Mouse (Mus musculus): Measurements from ENCODE around the gene Rxfp1. TPM values are rescaled to one million over a fixed set of nuclear protein-coding genes. Genes with fewer than 3 reads are reported as not detected.

Gene Rxfp1
- total and polyA plus RNA-seq, 2 experiments from 2014 or later, result 5.4 to 18.4 TPM

- 33% methylated on average over 8 of the region's 8 CpGs for WGBS
Measured at GRCm38 (mm10) chr3:79683529-79683928, 54.2 kb downstream of the Rxfp1 start.

GRCm38 (mm10) chr3:79682351-79683132, 55.1 kb downstream of the Rxfp1 start:
- ATAC-seq (ENCODE audit: insufficient read depth, low read depth), result no peak
- Histone ChIP-seq H3K4me1 (ENCODE audit: control insufficient read depth, insufficient read depth) (0 out of 2 replicates have a peak, but pooled peaks cover 4% of the 10 kb centered on the region), H3K4me2 (ENCODE audit: low read depth, low read length) (no peak overlapping the region), H3K9me3 (replicated peaks; ENCODE audit: control insufficient read depth, low read length) (0 out of 2 replicates have a peak, but pooled peaks cover 9% of the 10 kb centered on the region), H3K27me3 (ENCODE audit: control insufficient read depth, insufficient read depth, low read length) (no peaks in the 10 kb centered on the region), H3K4me3 (ENCODE audit: low read depth, low read length) (no peak overlapping the region), H3K9ac (replicated peaks; ENCODE audit: low read depth, low read length) (no peak overlapping the region), H3K36me3 (replicated peaks; ENCODE audit: control insufficient read depth, insufficient read depth, low read length) (no peaks in the 10 kb centered on the region), H3K27ac (ENCODE audit: low read depth) (no peak overlapping the region; the same call in 1 of the 2 replicates)
- TF ChIP-seq CTCF (IDR thresholded peaks at IDR 0.05; ENCODE audit: low read depth) (no peak), EP300 (IDR thresholded peaks at IDR 0.05; ENCODE audit: low read depth) (no peak)
- WGBS, result 59% methylated on average over 14 of the region's 14 CpGs
- DNase-seq (ENCODE audit: low spot score), result no peak

More at GRCm38 (mm10) chr3:79683529-79683928, 54.2 kb downstream of the Rxfp1 start:
- Histone ChIP-seq H3K4me3 (ENCODE audit: low read depth, low read length) (no peak overlapping the region), H3K9me3 (replicated peaks; ENCODE audit: control insufficient read depth, low read length) (0 out of 2 replicates have a peak, but pooled peaks cover 12% of the 10 kb centered on the region), H3K36me3 (replicated peaks; ENCODE audit: control insufficient read depth, insufficient read depth, low read length) (no peaks in the 10 kb centered on the region), H3K4me1 (ENCODE audit: control insufficient read depth, insufficient read depth) (0 out of 2 replicates have a peak, but pooled peaks cover 4% of the 10 kb centered on the region), H3K27ac (ENCODE audit: low read depth) (peak overlapping the region; percentile 66), H3K9ac (replicated peaks; ENCODE audit: low read depth, low read length) (no peak overlapping the region), H3K27me3 (ENCODE audit: control insufficient read depth, insufficient read depth, low read length) (no peaks in the 10 kb centered on the region), H3K4me2 (ENCODE audit: low read depth, low read length) (peak overlapping the region; percentile 12; the same call in 1 of the 2 replicates)
- peak; percentile 47; the same call in 1 of the 2 replicates for ATAC-seq (ENCODE audit: insufficient read depth, low read depth)
- DNase-seq (ENCODE audit: low spot score), result peak; percentile 54
- TF ChIP-seq EP300 (IDR thresholded peaks at IDR 0.05; ENCODE audit: low read depth), result no peak
- TF ChIP-seq CTCF (IDR thresholded peaks at IDR 0.05; ENCODE audit: low read depth), result no peak

- H3K4me1 ChIP-seq (ENCODE audit: control insufficient read depth, insufficient read depth), result no peaks in the 10 kb centered on the region; the same call in 1 of the 2 replicates
- H3K4me2 ChIP-seq (ENCODE audit: low read depth, low read length), result no peak overlapping the region
- no peak for ATAC-seq (ENCODE audit: insufficient read depth, low read depth)
- TF ChIP-seq EP300 (IDR thresholded peaks at IDR 0.05; ENCODE audit: low read depth) (no peak), CTCF (IDR thresholded peaks at IDR 0.05; ENCODE audit: low read depth) (no peak)
- DNase-seq (ENCODE audit: low spot score), result no peak
- 90% methylated on average over 3 of the region's 3 CpGs for WGBS
- H3K27ac ChIP-seq (ENCODE audit: low read depth), result no peak overlapping the region
- H3K27me3 ChIP-seq (ENCODE audit: control insufficient read depth, insufficient read depth, low read length), result no peaks in the 10 kb centered on the region
- H3K36me3 ChIP-seq (replicated peaks; ENCODE audit: control insufficient read depth, insufficient read depth, low read length), result no peaks in the 10 kb centered on the region
- no peak overlapping the region for H3K9ac ChIP-seq (replicated peaks; ENCODE audit: low read depth, low read length)
- no peaks in the 10 kb centered on the region for H3K9me3 ChIP-seq (replicated peaks; ENCODE audit: control insufficient read depth, low read length)
- H3K4me3 ChIP-seq (ENCODE audit: low read depth, low read length), result no peak overlapping the region
Measured at GRCm38 (mm10) chr3:79676411-79676810, 61.3 kb downstream of the Rxfp1 start.

- no peaks in the 10 kb centered on the region; the same call in 1 of the 2 replicates for H3K4me1 ChIP-seq (ENCODE audit: control insufficient read depth, insufficient read depth)
- ATAC-seq (ENCODE audit: insufficient read depth, low read depth) (no peak), DNase-seq (ENCODE audit: low spot score) (no peak)
- H3K27me3 ChIP-seq (ENCODE audit: control insufficient read depth, insufficient read depth, low read length), result no peaks in the 10 kb centered on the region
- H3K9ac ChIP-seq (replicated peaks; ENCODE audit: low read depth, low read length), result no peak overlapping the region
- H3K36me3 ChIP-seq (replicated peaks; ENCODE audit: control insufficient read depth, insufficient read depth, low read length), result no peaks in the 10 kb centered on the region
- WGBS, result 78% methylated on average over 5 of the region's 5 CpGs
- no peaks in the 10 kb centered on the region for H3K9me3 ChIP-seq (replicated peaks; ENCODE audit: control insufficient read depth, low read length)
- no peak overlapping the region for H3K4me3 ChIP-seq (ENCODE audit: low read depth, low read length)
- no peak overlapping the region for H3K4me2 ChIP-seq (ENCODE audit: low read depth, low read length)
- no peak overlapping the region for H3K27ac ChIP-seq (ENCODE audit: low read depth)
- TF ChIP-seq CTCF (IDR thresholded peaks at IDR 0.05; ENCODE audit: low read depth) (no peak), EP300 (IDR thresholded peaks at IDR 0.05; ENCODE audit: low read depth) (no peak)
Measured at GRCm38 (mm10) chr3:79674641-79675040, 63.0 kb downstream of the Rxfp1 start.

GRCm38 (mm10) chr3:79673082-79673481, 64.6 kb downstream of the Rxfp1 start:
- no peaks in the 10 kb centered on the region for H3K36me3 ChIP-seq (replicated peaks; ENCODE audit: control insufficient read depth, insufficient read depth, low read length)
- DNase-seq (ENCODE audit: low spot score) (peak; percentile 66), ATAC-seq (ENCODE audit: insufficient read depth, low read depth) (no peak)
- no peaks in the 10 kb centered on the region for H3K27me3 ChIP-seq (ENCODE audit: control insufficient read depth, insufficient read depth, low read length)
- H3K9ac ChIP-seq (replicated peaks; ENCODE audit: low read depth, low read length), result no peak overlapping the region
- no peak overlapping the region for H3K4me2 ChIP-seq (ENCODE audit: low read depth, low read length)
- H3K4me1 ChIP-seq (ENCODE audit: control insufficient read depth, insufficient read depth), result no peaks in the 10 kb centered on the region; the same call in 1 of the 2 replicates
- no peak overlapping the region for H3K4me3 ChIP-seq (ENCODE audit: low read depth, low read length)
- TF ChIP-seq EP300 (IDR thresholded peaks at IDR 0.05; ENCODE audit: low read depth) (no peak), CTCF (IDR thresholded peaks at IDR 0.05; ENCODE audit: low read depth) (peak; percentile 85)
- H3K27ac ChIP-seq (ENCODE audit: low read depth), result no peak overlapping the region
- no peaks in the 10 kb centered on the region for H3K9me3 ChIP-seq (replicated peaks; ENCODE audit: control insufficient read depth, low read length)
- 6% methylated on average over 4 of the region's 4 CpGs for WGBS

All from heart, postnatal 0 days (tissue).